Mouse (Mus musculus): Measurements from ENCODE around the gene Smcr8. TPM values are rescaled to one million over a fixed set of nuclear protein-coding genes. Genes with fewer than 3 reads are reported as not detected.
"Not testable (repeated sequence)": the region's sequence is repeated elsewhere in the genome, so short reads cannot be mapped to it uniquely, and the experiment has no call there.

Gene Smcr8
- polyA plus RNA-seq, 1 experiment from 2014 or later = 5.9 TPM

DNA sequence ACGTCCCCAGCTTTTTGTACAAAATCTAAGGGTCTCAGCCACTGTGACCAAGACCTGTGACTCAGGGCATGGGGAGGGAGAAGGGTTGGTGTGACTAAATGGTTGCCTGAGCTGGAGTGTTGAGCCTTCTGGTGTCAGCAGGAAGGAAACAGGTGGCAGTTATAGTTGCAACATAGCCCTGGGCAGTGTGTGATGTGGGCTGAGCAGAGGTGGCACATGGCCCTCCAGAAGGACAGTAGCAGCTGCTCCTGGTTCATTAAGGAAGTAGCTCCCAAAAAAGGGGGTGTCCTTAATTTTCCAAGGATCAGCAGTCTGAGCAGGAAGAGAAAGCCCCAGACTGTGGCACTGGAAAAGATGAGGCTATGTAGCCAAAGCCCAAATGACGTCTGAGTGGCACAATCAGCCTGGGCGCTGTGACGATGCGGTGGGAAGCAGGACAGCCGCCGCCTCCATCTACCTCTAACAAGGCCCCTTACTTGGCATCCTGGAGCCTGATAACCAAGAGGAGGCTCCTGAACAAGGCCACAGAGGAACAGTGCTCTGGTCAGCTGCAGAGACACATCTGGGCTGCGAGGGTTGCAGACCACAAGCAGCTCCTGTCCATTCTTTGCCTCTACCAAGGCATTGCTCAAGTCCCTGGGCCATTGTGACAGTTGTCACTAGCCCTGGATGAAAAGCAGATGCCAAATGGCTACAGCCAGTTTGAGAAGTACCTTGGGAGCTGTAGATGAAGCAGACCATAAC is 7.0 kb downstream of the Smcr8 start:
- no peak overlapping the region for H3K27ac ChIP-seq (replicated peaks)
- WGBS = 88% methylated on average over 8 of the region's 8 CpGs
- no peak overlapping the region; the same call in 1 of the 2 replicates for H3K9ac ChIP-seq
- H3K4me2 ChIP-seq (replicated peaks) = no peak overlapping the region
- no peaks in the 10 kb centered on the region for H3K9me3 ChIP-seq (replicated peaks)
- no peak overlapping the region for H3K4me3 ChIP-seq (replicated peaks)
- no peaks in the 10 kb centered on the region for H3K27me3 ChIP-seq
- peaks cover 68% of the 10 kb centered on the region for H3K36me3 ChIP-seq
- ATAC-seq (ENCODE audit: insufficient number of reproducible peaks, low FRiP score, low TSS enrichment, low read depth) = no peak
- peaks cover 30% of the 10 kb centered on the region for H3K4me1 ChIP-seq

DNA sequence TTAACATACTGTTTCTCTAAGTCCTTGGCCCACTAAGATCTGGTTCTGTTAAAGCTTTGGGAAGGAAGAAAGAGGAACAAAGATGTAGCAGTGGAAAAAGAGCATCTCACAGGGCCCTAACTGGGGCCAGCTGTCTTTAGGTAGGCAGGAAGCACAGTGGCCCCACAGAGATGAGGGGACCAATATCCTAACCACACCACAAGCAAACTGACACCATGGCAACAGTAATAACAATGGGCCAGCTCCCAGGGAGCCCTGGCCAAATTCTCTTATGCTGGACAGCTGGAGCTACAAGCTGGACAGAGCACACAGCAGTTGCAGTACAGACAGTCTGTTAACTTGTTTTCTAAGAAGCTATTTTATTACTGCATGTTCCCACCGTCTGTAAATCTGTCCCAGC is 10.3 kb downstream of the Smcr8 start:
- no peak for ATAC-seq (ENCODE audit: insufficient number of reproducible peaks, low FRiP score, low TSS enrichment, low read depth)
- H3K9me3 ChIP-seq (replicated peaks) = no peaks in the 10 kb centered on the region

DNA sequence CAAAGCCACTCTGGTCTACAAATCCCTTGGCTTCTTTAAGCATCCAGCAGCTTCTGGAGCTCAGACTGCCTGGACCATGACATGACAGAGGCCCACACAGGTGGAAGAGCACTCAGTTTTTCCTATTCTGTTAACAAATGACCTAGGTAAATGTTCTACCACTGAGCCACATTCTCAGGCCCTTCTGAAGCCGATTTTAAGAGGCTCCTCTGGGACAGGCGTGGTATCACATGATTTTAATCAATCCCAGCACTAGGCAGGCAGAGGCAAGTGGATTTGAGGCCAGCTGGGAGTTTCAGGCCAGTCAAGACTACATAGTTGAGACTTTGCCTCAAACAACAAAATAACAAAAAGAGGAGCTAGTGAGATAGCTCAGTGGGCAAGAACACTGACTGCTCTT is 13.1 kb downstream of the Smcr8 start:
- WGBS = 30% methylated on average over 2 of the region's 2 CpGs
- H3K9me3 ChIP-seq (replicated peaks) = no peaks in the 10 kb centered on the region
- no peaks in the 10 kb centered on the region for H3K4me1 ChIP-seq
- H3K4me3 ChIP-seq (replicated peaks) = no peak overlapping the region
- no peak overlapping the region for H3K4me2 ChIP-seq (replicated peaks)
- no peaks in the 10 kb centered on the region for H3K27me3 ChIP-seq
- peaks cover 67% of the 10 kb centered on the region for H3K36me3 ChIP-seq
- no peak for ATAC-seq (ENCODE audit: insufficient number of reproducible peaks, low FRiP score, low TSS enrichment, low read depth)
- H3K27ac ChIP-seq (replicated peaks) = no peak overlapping the region
- no peak overlapping the region for H3K9ac ChIP-seq

More for the DNA sequence above, 10.3 kb downstream of the Smcr8 start:
- H3K9ac ChIP-seq = no peak overlapping the region
- no peaks in the 10 kb centered on the region for H3K27me3 ChIP-seq
- no peak overlapping the region for H3K4me2 ChIP-seq (replicated peaks)
- WGBS = 64% methylated on average over 1 of the region's 1 CpGs
- H3K36me3 ChIP-seq = peaks cover 79% of the 10 kb centered on the region
- H3K27ac ChIP-seq (replicated peaks) = no peak overlapping the region
- H3K4me3 ChIP-seq (replicated peaks) = no peak overlapping the region
- H3K4me1 ChIP-seq = no peaks in the 10 kb centered on the region

DNA sequence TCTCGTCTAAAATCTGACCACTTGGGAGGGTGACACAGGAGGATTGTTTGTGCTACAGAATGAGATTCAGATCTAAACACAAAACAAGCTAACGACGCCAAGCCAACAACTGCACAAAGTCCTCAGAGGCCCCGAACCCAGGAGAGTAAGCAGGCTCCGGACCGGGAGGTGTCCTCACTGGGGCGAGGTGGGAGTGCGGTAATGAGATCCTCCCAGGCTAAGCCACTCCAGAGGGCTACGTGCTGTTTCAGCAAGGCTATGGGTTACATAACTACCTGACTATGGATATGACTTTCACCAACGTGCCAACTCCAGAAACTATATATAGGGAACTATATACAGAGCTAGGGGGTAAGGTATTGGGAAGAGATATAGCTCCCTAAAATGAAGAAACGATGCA is 19.0 kb downstream of the Smcr8 start:
- Histone ChIP-seq H3K36me3 (peaks cover 47% of the 10 kb centered on the region), H3K9ac (no peak overlapping the region), H3K27ac (replicated peaks) (no peak overlapping the region), H3K4me2 (replicated peaks) (no peak overlapping the region), H3K4me1 (no peaks in the 10 kb centered on the region), H3K9me3 (replicated peaks) (no peaks in the 10 kb centered on the region), H3K4me3 (replicated peaks) (no peak overlapping the region), H3K27me3 (no peaks in the 10 kb centered on the region)
- WGBS = 88% methylated on average over 11 of the region's 11 CpGs
- ATAC-seq (ENCODE audit: insufficient number of reproducible peaks, low FRiP score, low TSS enrichment, low read depth) = no peak

DNA sequence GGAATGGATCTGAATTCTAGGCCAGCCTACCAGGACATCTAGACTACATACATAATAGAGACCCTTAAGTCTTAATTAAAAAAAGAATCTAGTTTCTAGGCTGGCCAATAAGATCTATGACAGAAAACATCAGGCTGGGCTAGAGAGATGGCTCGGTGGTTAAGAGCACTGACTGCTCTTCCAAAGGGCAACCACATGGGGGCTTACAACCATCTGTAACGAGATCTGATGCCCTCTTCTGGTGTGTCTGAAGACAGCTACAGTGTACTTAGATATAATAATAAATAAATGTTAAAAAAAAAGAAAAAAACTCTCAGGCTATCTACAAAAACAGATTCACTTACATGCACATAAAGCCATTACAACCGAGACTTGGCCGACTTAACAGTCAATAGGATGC is 22.7 kb downstream of the Smcr8 start:
- no peaks in the 10 kb centered on the region for H3K4me1 ChIP-seq
- no peak for ATAC-seq (ENCODE audit: insufficient number of reproducible peaks, low FRiP score, low TSS enrichment, low read depth)
- H3K9me3 ChIP-seq (replicated peaks) = no peaks in the 10 kb centered on the region
- no peak overlapping the region for H3K9ac ChIP-seq
- no peak overlapping the region for H3K4me2 ChIP-seq (replicated peaks)
- H3K27me3 ChIP-seq = no peaks in the 10 kb centered on the region
- H3K27ac ChIP-seq (replicated peaks) = no peak overlapping the region
- H3K36me3 ChIP-seq = peaks cover 31% of the 10 kb centered on the region
- 83% methylated on average over 4 of the region's 4 CpGs for WGBS
- no peak overlapping the region for H3K4me3 ChIP-seq (replicated peaks)

DNA sequence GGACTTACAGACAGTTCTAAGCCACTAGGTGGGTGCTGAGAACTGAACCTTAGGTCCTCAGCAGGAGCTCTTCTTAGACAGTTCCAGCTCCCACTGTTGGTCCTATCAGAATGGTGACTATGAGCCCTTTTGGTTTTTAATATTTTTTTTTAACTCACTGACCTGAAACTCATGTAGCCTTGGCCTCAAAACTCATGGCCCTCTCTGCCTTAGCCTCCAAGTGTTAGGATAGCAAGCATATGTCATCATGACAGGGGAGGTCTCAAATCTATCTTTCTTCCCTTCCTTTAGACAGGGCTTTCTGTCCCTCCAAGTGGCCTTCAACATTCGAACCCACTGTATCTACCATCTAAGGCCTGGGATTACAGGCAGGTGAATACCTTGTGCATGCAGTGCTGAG is 23.6 kb downstream of the Smcr8 start:
- Histone ChIP-seq H3K9me3 (replicated peaks) (no peaks in the 10 kb centered on the region), H3K4me2 (replicated peaks) (no peak overlapping the region), H3K27ac (replicated peaks) (no peak overlapping the region), H3K9ac (no peak overlapping the region), H3K27me3 (no peaks in the 10 kb centered on the region), H3K4me3 (replicated peaks) (no peak overlapping the region), H3K4me1 (no peaks in the 10 kb centered on the region), H3K36me3 (peaks cover 30% of the 10 kb centered on the region)
- no peak for ATAC-seq (ENCODE audit: insufficient number of reproducible peaks, low FRiP score, low TSS enrichment, low read depth)
- 75% methylated on average over 1 of the region's 1 CpGs for WGBS

DNA sequence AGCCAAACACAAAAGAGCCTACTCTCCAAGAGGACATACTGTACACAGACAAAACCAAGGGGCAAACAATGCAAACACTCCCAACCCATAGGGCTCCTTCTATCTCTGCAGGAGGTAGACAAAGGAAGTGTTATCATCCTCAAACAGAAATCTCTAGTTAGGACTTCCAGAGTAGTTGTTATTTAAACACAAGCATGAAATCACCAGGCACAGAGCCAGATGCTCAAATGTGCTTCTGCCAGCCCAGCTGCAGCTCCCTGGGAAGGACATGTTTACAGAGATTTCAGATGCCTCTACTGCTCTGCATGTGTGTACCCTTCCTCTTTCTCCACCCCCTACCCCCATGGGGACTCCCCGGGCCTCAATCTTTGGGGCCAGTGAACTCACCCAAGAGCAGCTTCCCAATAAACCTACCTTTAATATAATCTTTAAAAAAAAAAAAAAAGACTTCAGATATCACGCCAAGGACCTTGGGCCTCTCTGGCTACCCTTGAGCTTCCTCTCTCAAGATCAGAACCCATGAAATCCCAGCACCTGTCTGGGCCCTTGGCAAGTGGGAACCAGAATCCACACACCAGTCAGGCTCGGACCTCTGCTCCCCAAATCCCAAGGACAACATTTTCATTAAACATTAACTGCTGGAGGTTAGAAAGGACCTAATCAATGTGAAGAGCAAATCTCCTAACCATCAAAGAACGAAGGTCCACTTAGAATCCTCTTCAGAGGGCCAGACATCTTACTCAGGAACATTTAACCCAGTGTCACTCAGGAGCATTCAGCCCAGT is 31.2 kb downstream of the Smcr8 start:
- H3K4me3 ChIP-seq (replicated peaks) = no peak overlapping the region
- H3K4me2 ChIP-seq (replicated peaks) = no peak overlapping the region
- no peaks in the 10 kb centered on the region for H3K9me3 ChIP-seq (replicated peaks)
- 67% methylated on average over 4 of the region's 4 CpGs for WGBS
- no peak for ATAC-seq (ENCODE audit: insufficient number of reproducible peaks, low FRiP score, low TSS enrichment, low read depth)
- H3K36me3 ChIP-seq = no peaks in the 10 kb centered on the region
- peaks cover 26% of the 10 kb centered on the region for H3K4me1 ChIP-seq
- H3K27ac ChIP-seq (replicated peaks) = no peak overlapping the region
- H3K9ac ChIP-seq = no peak overlapping the region
- H3K27me3 ChIP-seq = no peaks in the 10 kb centered on the region

DNA sequence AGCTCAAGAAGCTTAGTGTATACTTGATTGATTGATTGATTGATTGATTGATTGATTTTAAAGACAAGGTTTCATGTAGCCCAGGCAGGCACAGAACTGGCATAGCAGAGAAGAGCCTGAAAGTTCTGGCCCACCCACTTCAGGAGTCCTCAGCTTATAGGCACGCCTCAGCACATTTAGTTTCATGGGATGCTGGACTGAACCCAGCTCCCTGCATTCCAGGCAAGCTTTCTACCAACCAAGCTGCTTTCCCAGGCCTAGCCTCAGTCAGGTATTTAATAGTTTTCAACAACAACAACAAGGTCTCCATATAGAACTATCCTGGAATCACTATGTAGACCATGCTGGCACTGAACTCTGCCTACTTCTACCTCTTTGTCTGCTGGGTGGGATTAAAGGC is 32.2 kb downstream of the Smcr8 start:
- Histone ChIP-seq H3K4me1 (peaks cover 26% of the 10 kb centered on the region), H3K36me3 (no peaks in the 10 kb centered on the region), H3K27me3 (no peaks in the 10 kb centered on the region), H3K4me3 (replicated peaks) (peak overlapping the region; percentile 53; the same call in 1 of the 2 replicates), H3K9me3 (replicated peaks) (no peaks in the 10 kb centered on the region), H3K4me2 (replicated peaks) (peak overlapping the region; percentile 95), H3K9ac (no peak overlapping the region), H3K27ac (replicated peaks) (no peak overlapping the region)
- 42% methylated on average over 1 of the region's 1 CpGs for WGBS
- no peak for ATAC-seq (ENCODE audit: insufficient number of reproducible peaks, low FRiP score, low TSS enrichment, low read depth)

DNA sequence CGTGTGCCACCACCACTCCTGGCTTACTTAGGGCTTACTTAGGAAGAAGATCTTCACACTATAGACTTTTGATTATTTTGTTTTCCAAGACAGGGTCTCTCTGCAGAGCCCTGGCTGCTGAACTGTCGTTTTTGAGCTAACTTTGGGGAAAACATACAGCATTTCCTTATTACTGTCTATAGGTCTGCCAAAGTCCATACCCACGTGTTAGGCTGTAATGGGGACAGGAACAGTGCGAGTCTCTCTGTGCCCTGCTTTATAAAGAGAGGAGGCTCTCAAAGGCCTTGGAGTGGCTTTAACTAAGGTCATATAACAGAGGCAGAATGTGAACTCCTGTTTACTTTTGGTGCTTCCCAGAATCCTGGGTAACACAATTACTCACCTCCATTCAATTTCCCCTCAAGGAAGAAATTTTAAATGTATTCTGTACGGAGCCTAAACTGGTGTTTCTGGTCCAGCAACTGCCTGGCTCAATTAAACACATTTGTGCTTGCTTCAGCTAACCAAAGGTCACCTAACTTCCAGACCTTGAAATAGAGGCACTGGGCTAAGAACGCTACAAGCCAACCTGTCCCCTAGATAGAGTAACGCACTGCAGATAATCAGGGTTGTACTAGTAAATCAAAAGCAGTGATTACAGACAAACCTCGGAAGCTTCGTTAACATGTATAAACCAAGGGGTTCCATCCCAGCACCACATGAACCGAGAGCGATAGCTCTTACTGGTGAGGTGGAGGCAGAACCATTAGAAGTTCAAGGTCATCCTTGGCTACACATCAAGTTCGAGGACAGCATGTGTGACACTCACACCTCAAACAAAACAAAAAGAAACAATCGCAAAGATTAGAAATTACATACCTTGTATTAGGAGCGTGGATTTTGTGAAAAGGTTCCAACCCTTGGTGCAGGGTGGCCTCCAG is 33.0 kb downstream of the Smcr8 start:
- no peaks in the 10 kb centered on the region for H3K9me3 ChIP-seq (replicated peaks)
- WGBS = 10% methylated on average over 14 of the region's 14 CpGs
- no peak overlapping the region for H3K9ac ChIP-seq
- H3K27me3 ChIP-seq = no peaks in the 10 kb centered on the region
- ATAC-seq (ENCODE audit: insufficient number of reproducible peaks, low FRiP score, low TSS enrichment, low read depth) = no peak
- H3K4me1 ChIP-seq = peaks cover 26% of the 10 kb centered on the region
- no peak overlapping the region for H3K27ac ChIP-seq (replicated peaks)
- H3K36me3 ChIP-seq = no peaks in the 10 kb centered on the region
- peak overlapping the region; percentile 95 for H3K4me2 ChIP-seq (replicated peaks)
- peak overlapping the region; percentile 53 for H3K4me3 ChIP-seq (replicated peaks)

DNA sequence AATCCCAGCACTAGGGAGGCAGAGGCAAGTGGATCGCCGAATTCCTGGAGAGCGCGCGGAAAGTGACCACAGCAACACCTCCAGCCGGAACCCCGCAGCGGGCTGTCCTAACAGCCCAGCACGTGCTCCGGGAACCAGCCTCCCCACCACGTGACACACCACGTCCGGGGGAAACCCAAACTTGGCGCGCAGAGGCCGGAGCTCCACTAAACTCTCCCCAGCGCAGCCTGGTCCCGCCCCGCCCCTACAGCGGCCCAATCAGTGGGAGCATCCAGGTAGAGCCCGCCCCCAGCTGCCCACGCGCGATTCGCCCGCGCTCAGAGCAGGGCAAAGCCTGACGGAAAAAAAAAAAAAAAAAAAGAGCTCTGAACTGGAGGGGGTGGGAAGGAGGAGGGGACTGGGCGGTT is 33.7 kb downstream of the Smcr8 start:
- Histone ChIP-seq H3K9ac (no peak overlapping the region), H3K27me3 (no peaks in the 10 kb centered on the region), H3K36me3 (no peaks in the 10 kb centered on the region), H3K4me2 (replicated peaks) (peak overlapping the region; percentile 95), H3K27ac (replicated peaks) (no peak overlapping the region), H3K4me3 (replicated peaks) (peak overlapping the region; percentile 53), H3K9me3 (replicated peaks) (no peaks in the 10 kb centered on the region), H3K4me1 (peaks cover 26% of the 10 kb centered on the region)
- peak; percentile 100 for ATAC-seq (ENCODE audit: insufficient number of reproducible peaks, low FRiP score, low TSS enrichment, low read depth)
- WGBS = under 1% methylated on average over 29 of the region's 29 CpGs

DNA sequence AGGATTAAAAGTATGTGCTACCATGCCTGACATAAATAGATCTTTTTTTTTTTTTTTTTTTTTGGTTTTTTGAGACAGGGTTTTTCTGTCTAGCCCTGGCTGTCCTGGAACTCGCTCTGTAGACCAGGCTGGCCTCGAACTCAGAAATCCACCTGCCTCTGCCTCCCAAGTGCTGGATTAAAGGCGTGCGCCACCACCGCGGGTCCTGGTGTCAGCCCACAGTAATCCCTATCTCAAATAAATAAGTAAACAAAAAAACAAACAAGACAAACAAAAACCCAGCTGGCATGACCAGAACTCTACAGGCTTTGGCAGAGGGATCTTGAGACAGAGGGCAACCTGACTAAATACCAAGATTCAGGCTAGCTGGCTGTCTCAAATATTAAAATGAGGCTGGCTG is 34.3 kb downstream of the Smcr8 start, which contains the start of gene Shmt1:
TSS of gene Shmt1 (minus strand) at position 101 of the 400 bp plus-strand sequence.
- Histone ChIP-seq H3K4me3 (replicated peaks) (peak within 1 kb of the TSS; percentile 53), H3K4me2 (replicated peaks) (peak within 1 kb of the TSS; percentile 95), H3K4me1 (peaks cover 26% of the 10 kb centered on the region)
- H3K9ac ChIP-seq; ATAC-seq (ENCODE audit: insufficient number of reproducible peaks, low FRiP score, low TSS enrichment, low read depth); H3K27me3 ChIP-seq; H3K36me3 ChIP-seq; H3K27ac ChIP-seq (replicated peaks); H3K9me3 ChIP-seq (replicated peaks): not testable (repeated sequence)
- 21% methylated on average over 6 of the region's 6 CpGs for WGBS
